Mouse (Mus musculus): ENCODE results near the gene Hs3st2.
"Not testable (repeated sequence)": the region's sequence is repeated elsewhere in the genome, so short reads cannot be mapped to it uniquely, and the experiment has no call there.

Hs3st2 gene

DNA sequence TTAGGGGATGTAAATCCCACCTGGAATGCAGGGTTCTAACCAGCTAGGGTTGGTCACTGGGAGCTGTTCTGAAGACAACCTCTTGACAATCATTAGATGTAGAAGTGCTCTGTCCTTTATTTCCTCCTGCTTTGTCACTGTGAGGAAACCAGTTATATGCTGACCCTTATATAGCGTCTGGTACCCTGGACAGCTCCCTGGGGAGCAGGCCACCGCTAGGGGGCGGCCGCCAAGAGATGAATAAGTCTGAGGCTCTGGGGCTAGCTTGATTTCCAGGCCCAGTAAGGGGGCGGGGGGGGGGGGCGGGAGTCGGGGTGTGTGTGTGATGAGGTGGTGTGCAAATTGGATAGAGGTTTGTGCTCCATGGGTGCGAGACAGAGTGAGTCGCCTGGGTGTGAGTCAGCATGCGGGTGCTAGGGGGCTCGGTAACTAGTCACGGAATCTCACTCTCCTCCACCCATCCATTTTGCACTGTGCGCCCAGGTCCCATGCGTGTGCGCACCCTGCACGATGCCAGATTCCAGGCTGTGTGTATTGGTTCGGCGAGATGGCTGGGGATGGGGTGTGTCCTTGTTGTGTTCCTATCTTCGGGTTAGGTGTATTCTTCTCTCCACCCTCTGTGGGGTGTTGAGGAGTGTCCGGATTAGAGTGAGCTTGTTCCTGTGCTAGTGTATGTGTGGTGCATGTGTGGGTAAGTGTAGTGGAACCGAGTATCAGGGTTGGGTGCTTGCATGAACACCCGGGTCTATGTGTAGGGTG, at the start of gene Hs3st2:
TSS of gene Hs3st2 (plus strand) at position 635 of the 759 bp plus-strand sequence.
- ATAC-seq (ENCODE audit: insufficient number of reproducible peaks, low FRiP score, low TSS enrichment) = no peak

DNA sequence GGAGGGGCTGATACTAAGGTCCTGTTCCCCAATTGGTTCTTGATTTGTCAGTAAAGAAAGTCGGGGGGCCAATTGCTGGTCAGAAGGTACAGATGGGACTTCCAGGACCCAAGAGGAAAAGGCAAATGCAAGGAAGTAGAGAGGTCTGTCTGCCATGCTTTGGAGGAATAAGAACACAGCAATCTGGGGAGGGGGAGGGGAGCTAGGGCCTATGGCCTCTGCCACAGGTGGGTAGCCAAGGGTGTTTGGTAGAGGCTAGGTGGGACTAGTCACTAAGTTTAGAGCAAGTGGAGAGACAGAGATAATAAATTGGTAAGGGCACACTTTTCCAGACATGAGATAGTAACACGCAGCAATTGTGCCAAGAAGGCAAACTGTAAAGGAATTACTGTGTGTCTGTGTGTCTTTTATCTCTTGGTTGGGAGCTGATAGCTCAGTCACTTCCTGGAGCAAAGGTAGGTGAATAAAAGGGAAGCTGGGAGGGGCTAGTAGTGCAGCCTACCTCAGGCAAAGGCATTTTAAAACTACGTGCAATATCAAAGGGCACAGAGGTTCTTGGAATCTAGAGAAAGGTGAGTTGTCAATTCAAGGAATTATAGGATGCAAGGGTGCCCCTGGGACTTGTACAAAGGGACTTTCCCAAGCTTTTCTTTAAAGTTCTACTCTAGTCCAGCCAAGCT, 43.2 kb upstream of the Hs3st2 start:
- no peak; the same call in 1 of the 2 replicates for ATAC-seq (ENCODE audit: insufficient number of reproducible peaks, low FRiP score, low TSS enrichment)

- ATAC-seq (ENCODE audit: insufficient number of reproducible peaks, low FRiP score, low TSS enrichment) = no peak
Measured at GRCm38 (mm10) chr7:121351688-121352087, 40.0 kb upstream of the Hs3st2 start.

GRCm38 (mm10) chr7:121361448-121361847, 30.2 kb upstream of the Hs3st2 start:
- ATAC-seq (ENCODE audit: insufficient number of reproducible peaks, low FRiP score, low TSS enrichment) = not testable (repeated sequence)

- no peak for ATAC-seq (ENCODE audit: insufficient number of reproducible peaks, low FRiP score, low TSS enrichment)
Measured at GRCm38 (mm10) chr7:121365584-121365983, 26.1 kb upstream of the Hs3st2 start.

DNA sequence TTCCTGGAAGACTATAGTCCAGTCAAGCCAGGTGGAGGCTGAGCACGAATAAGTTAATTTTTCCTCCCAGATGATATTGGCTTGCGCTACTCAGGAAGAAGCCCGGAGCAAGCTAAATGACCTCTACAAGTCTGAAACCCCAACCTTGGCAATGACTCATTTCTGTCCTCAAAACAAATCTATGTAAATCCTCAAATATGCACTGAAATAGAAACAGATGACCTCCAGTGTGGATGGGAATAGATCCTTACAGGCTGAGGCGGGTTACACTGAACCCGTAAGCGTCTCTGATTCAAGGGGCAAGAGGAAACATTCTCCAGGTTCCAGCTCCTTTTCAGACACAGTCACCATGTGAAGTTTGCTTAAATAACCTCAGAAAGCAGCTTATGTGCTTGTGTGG, 24.5 kb upstream of the Hs3st2 start:
- no peak for ATAC-seq (ENCODE audit: insufficient number of reproducible peaks, low FRiP score, low TSS enrichment)

- ATAC-seq (ENCODE audit: insufficient number of reproducible peaks, low FRiP score, low TSS enrichment) = no peak
Measured at GRCm38 (mm10) chr7:121371990-121372389, 19.7 kb upstream of the Hs3st2 start.

GRCm38 (mm10) chr7:121375456-121375855, 16.2 kb upstream of the Hs3st2 start:
- no peak for ATAC-seq (ENCODE audit: insufficient number of reproducible peaks, low FRiP score, low TSS enrichment)

DNA sequence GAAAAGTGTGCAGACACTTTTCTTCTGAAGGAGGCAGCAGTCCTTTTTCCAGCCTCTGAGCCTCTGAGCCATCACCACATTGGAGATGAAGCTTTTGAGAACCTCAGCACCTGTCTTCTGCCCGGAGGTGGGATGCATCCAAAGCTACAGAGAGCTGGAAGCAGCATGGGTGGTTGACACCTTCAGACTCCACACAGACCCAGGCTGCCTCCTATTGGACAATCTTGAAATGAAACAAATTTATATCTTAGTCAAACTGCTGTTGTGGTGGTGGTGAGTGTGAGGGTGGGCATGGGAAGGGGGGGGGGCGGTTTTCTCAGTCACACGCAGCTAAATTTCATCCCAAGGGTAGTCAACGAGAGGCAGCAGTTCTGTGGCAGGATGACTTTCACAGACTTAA, 12.7 kb upstream of the Hs3st2 start:
- no peak for ATAC-seq (ENCODE audit: insufficient number of reproducible peaks, low FRiP score, low TSS enrichment)

DNA sequence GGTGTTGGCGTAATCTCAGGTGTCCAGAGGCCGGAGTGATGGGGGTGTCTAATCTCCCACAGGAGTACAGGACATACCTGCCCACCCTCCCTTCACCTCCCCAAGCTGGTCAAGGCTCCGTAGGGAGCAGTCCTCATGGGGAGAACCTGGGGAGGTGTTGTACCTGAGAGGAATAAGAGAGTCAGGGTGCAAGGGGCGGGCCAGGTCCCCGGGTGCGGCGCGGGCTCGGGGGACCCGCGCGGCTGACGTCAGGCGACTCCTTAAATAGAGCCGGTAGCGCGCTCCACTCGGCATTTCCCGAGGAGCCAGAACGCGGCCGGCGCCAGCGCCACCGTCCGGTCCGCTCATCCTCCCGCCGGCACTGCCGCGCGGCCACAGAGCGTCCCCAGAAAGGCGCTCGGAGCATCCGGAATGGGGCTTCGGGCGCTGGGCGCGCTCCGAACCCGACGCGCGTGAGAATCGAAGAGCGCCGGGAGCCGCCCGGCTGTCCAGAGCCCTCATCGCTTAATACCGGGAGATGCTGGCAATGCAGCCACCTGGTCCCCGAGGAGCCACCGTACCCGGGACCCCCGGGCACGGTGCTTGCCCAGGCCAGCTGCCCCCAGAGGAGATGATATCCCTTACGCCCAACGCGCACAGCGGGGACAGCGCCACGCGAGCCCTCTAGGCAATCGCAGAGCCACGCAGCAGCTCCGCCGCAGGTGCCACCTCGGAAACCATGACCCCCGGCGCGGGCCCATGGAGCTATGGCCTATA, 503 bp downstream of the Hs3st2 start:
- ATAC-seq (ENCODE audit: insufficient number of reproducible peaks, low FRiP score, low TSS enrichment) = no peak

DNA sequence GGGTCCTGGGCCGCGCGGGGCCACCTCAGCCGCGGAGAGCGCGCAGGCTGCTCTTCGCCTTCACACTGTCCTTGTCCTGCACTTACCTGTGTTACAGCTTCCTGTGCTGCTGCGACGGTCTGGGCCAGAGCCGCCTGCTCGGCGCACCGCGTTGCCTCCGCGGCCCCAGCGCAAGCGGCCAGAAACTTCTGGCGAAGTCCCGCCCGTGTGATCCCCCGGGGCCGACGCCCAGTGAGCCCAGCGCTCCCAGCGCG, 1.0 kb downstream of the Hs3st2 start:
- no peak for ATAC-seq (ENCODE audit: insufficient number of reproducible peaks, low FRiP score, low TSS enrichment)

DNA sequence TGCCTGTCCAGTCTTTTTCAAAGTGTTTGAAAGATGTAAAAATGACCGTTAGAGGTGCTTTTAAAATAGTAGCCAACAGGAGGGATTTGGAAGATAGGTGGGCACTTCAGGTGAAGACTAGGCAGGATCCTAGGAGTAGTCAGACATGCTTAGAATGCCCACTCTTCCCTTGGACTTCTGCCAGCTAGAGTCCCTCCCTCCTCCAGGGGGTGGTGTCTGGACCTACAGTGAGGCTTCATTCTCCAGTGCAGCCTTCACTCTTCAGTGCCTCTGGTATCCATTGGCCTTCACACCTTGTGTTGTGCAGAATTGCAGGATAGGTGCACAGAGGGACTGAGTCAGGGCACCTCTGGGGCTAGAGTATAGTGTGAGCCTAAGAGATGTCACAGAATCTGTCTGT, 2.2 kb downstream of the Hs3st2 start:
- no peak for ATAC-seq (ENCODE audit: insufficient number of reproducible peaks, low FRiP score, low TSS enrichment)

DNA sequence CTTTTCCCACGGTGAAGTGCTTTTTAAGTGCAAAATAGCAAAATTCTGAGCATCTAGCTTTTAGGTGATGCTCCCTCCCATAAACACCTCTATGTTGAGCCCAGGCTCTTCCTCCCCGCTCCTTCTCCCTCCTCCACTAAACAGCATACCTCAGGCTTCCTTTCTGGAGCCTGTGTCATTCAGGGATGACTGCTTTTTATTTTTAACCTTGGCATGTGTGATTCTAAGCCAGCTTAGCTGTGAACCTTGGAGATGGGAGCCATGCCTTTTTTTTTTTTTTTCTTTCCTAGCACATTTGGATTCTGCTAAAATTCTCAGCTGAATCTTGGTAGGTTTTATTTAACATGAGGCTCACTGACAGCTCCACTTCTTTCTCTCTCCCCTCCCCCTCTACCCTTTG, 3.2 kb downstream of the Hs3st2 start:
- ATAC-seq (ENCODE audit: insufficient number of reproducible peaks, low FRiP score, low TSS enrichment) = no peak

- no peak for ATAC-seq (ENCODE audit: insufficient number of reproducible peaks, low FRiP score, low TSS enrichment)
Measured at GRCm38 (mm10) chr7:121410716-121411506, 19.3 kb downstream of the Hs3st2 start.

- ATAC-seq (ENCODE audit: insufficient number of reproducible peaks, low FRiP score, low TSS enrichment) = no peak
Measured at GRCm38 (mm10) chr7:121411507-121411898, 19.8 kb downstream of the Hs3st2 start.

DNA sequence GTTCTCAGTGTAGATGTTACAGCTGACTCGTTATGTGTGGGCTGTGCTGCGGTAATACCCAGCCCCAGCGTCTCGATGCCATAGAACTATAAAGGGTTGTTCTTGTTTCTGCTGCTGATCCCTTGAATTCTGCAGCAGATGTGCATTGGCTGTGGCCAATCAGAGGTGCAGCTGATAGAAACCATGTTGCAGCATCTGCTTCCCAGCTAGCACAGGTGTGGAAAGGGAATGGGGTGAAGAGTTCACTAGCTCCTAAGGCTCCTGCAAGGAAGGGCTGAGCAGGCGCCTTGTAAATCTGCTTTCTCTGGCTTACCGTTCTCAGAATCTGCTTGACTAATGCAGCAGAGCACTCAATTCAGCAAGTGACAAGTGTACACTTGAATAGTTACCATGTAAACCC, 45.2 kb downstream of the Hs3st2 start:
- ATAC-seq (ENCODE audit: insufficient number of reproducible peaks, low FRiP score, low TSS enrichment) = no peak

DNA sequence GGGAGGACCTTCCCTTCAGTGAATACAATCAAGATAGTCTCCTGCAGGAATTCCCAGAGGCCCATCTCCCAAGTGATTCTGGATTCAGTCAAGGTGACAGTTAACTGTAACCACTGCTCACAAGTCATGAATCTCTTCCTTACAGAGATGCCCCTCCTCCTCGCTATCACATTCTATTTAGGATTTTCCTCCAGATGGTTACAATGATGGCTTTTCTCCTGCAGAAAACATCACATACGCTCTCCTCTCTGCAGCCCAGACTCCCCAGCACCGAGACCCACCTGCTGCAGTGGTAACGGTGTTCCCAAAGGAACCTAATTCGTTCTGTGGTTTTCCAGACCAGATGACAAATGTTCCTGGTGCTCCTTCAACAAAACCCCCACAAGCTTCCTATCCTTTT, 49.5 kb downstream of the Hs3st2 start:
- ATAC-seq (ENCODE audit: insufficient number of reproducible peaks, low FRiP score, low TSS enrichment) = no peak

- no peak for ATAC-seq (ENCODE audit: insufficient number of reproducible peaks, low FRiP score, low TSS enrichment)
Measured at GRCm38 (mm10) chr7:121444336-121444735, 52.7 kb downstream of the Hs3st2 start.

DNA sequence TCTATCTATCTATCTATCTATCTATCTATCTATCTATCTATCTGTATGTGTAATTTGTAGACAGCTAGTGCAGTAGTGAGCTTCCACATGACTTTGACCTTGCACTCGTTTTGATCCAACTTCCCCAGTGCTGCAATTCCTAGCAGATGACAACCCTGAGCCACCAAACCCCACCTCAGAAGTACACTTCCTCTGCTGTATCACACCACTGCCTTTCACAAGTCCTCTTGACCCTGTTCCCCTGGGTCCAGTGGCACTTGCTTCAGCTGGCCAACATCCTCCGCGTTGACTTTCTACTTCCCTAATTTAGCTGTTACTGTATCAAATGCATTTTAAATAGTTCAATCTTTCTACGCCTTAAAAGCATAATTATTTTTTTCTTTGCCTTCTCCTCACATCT, 54.6 kb downstream of the Hs3st2 start:
- ATAC-seq (ENCODE audit: insufficient number of reproducible peaks, low FRiP score, low TSS enrichment) = no peak

GRCm38 (mm10) chr7:121450951-121451843, 59.5 kb downstream of the Hs3st2 start:
- no peak for ATAC-seq (ENCODE audit: insufficient number of reproducible peaks, low FRiP score, low TSS enrichment)
